Mouse (Mus musculus): Measurements from ENCODE around the gene Klhl28. TPM values are rescaled to one million over a fixed set of nuclear protein-coding genes. Genes with fewer than 3 reads are reported as not detected.

Klhl28 gene
- total RNA-seq, 2 experiments from 2014 or later, result 26.2 to 26.8 TPM

Other genes with a start within 250 kb of the Klhl28 start
- gene Gm527, start 47.6 kb downstream of the Klhl28 start, total RNA-seq (2021), result 10 to 100 TPM; 14.2 to 16.8 TPM
- gene Togaram1, start 270 bp upstream of the Klhl28 start, total RNA-seq (2021), result 10 to 100 TPM; 55.5 to 56.4 TPM
- 10 to 100 TPM; 40.9 to 52.1 TPM for gene Prpf39, start 70.8 kb upstream of the Klhl28 start, total RNA-seq (2021)
- 100 to 1,000 TPM; 149 to 157 TPM for gene Fkbp3, start 108.5 kb upstream of the Klhl28 start, total RNA-seq (2021)
- 10 to 100 TPM; 11.9 to 12.4 TPM for gene Fancm, start 110.1 kb upstream of the Klhl28 start, total RNA-seq (2021)
- under 1 TPM; 0.45 to 0.63 TPM for gene Mis18bp1, start 207.1 kb upstream of the Klhl28 start, total RNA-seq (2021)